Mouse (Mus musculus): Measurements from ENCODE around the gene Kirrel3. TPM values are rescaled to one million over a fixed set of nuclear protein-coding genes. Genes with fewer than 3 reads are reported as not detected.

The Kirrel3 gene
- polyA plus RNA-seq, 1 experiment from 2014 or later, result 11.4 TPM

- peaks cover 4% of the 10 kb centered on the region; the same call in 1 of the 2 replicates for H3K4me1 ChIP-seq
- H3K27me3 ChIP-seq, result peaks cover 22% of the 10 kb centered on the region
- H3K4me2 ChIP-seq, result no peak overlapping the region
- H3K27ac ChIP-seq, result no peak overlapping the region
- H3K4me3 ChIP-seq (replicated peaks), result no peak overlapping the region
- WGBS, result 5% methylated on average over 1 of the region's 1 CpGs
- no peaks in the 10 kb centered on the region for H3K9me3 ChIP-seq
- H3K9ac ChIP-seq, result no peak overlapping the region
- peak; percentile 70 for ATAC-seq (ENCODE audit: low FRiP score)
- H3K36me3 ChIP-seq (replicated peaks), result no peaks in the 10 kb centered on the region
Measured at GRCm38 (mm10) chr9:34711996-34712395, 226.3 kb downstream of the Kirrel3 start.

GRCm38 (mm10) chr9:34712996-34713395 lies 227.3 kb downstream of the Kirrel3 start:
- no peak overlapping the region for H3K9ac ChIP-seq
- H3K9me3 ChIP-seq, result no peaks in the 10 kb centered on the region
- no peak overlapping the region for H3K4me3 ChIP-seq (replicated peaks)
- peaks cover 22% of the 10 kb centered on the region for H3K27me3 ChIP-seq
- H3K27ac ChIP-seq, result no peak overlapping the region
- ATAC-seq (ENCODE audit: low FRiP score), result no peak
- WGBS, result 66% methylated on average over 4 of the region's 4 CpGs
- H3K4me1 ChIP-seq, result peaks cover 4% of the 10 kb centered on the region; the same call in 1 of the 2 replicates
- no peak overlapping the region for H3K4me2 ChIP-seq
- no peaks in the 10 kb centered on the region for H3K36me3 ChIP-seq (replicated peaks)

GRCm38 (mm10) chr9:34713462-34713926 lies 227.8 kb downstream of the Kirrel3 start:
- no peaks in the 10 kb centered on the region for H3K36me3 ChIP-seq (replicated peaks)
- H3K27me3 ChIP-seq, result peaks cover 22% of the 10 kb centered on the region
- H3K27ac ChIP-seq, result no peak overlapping the region
- 89% methylated on average over 4 of the region's 4 CpGs for WGBS
- no peaks in the 10 kb centered on the region for H3K9me3 ChIP-seq
- ATAC-seq (ENCODE audit: low FRiP score), result no peak
- H3K4me2 ChIP-seq, result no peak overlapping the region
- H3K4me3 ChIP-seq (replicated peaks), result no peak overlapping the region
- H3K4me1 ChIP-seq, result peaks cover 4% of the 10 kb centered on the region; the same call in 1 of the 2 replicates
- H3K9ac ChIP-seq, result no peak overlapping the region

GRCm38 (mm10) chr9:34714996-34715619 lies 229.4 kb downstream of the Kirrel3 start:
- peaks cover 22% of the 10 kb centered on the region for H3K27me3 ChIP-seq
- H3K27ac ChIP-seq, result no peak overlapping the region
- H3K9me3 ChIP-seq, result no peaks in the 10 kb centered on the region
- H3K4me2 ChIP-seq, result no peak overlapping the region
- peaks cover 4% of the 10 kb centered on the region; the same call in 1 of the 2 replicates for H3K4me1 ChIP-seq
- no peaks in the 10 kb centered on the region for H3K36me3 ChIP-seq (replicated peaks)
- no peak overlapping the region for H3K4me3 ChIP-seq (replicated peaks)
- ATAC-seq (ENCODE audit: low FRiP score), result no peak
- 63% methylated on average over 3 of the region's 3 CpGs for WGBS
- H3K9ac ChIP-seq, result no peak overlapping the region

- 94% methylated on average over 2 of the region's 2 CpGs for WGBS
- no peak for ATAC-seq (ENCODE audit: low FRiP score)
- H3K27me3 ChIP-seq, result peaks cover 27% of the 10 kb centered on the region
Measured at GRCm38 (mm10) chr9:34716476-34716875, 230.8 kb downstream of the Kirrel3 start.

GRCm38 (mm10) chr9:34721478-34722197 lies 235.9 kb downstream of the Kirrel3 start:
- ATAC-seq (ENCODE audit: low FRiP score), result no peak
- H3K4me2 ChIP-seq, result no peak overlapping the region
- no peak overlapping the region for H3K27ac ChIP-seq

More at GRCm38 (mm10) chr9:34716476-34716875, 230.8 kb downstream of the Kirrel3 start:
- Histone ChIP-seq H3K27ac (no peak overlapping the region), H3K9me3 (no peaks in the 10 kb centered on the region), H3K4me1 (peaks cover 5% of the 10 kb centered on the region), H3K9ac (no peak overlapping the region), H3K36me3 (replicated peaks) (no peaks in the 10 kb centered on the region), H3K4me2 (no peak overlapping the region), H3K4me3 (replicated peaks) (no peak overlapping the region)

GRCm38 (mm10) chr9:34722198-34722550 lies 236.5 kb downstream of the Kirrel3 start:
- Histone ChIP-seq H3K27me3 (peaks cover 17% of the 10 kb centered on the region), H3K9ac (no peak overlapping the region), H3K4me2 (no peak overlapping the region), H3K9me3 (no peaks in the 10 kb centered on the region), H3K36me3 (replicated peaks) (no peaks in the 10 kb centered on the region), H3K4me1 (peaks cover 11% of the 10 kb centered on the region), H3K4me3 (replicated peaks) (no peak overlapping the region), H3K27ac (no peak overlapping the region)
- ATAC-seq (ENCODE audit: low FRiP score), result no peak
- 17% methylated on average over 5 of the region's 5 CpGs for WGBS

More at GRCm38 (mm10) chr9:34721478-34722197, 235.9 kb downstream of the Kirrel3 start:
- peaks cover 11% of the 10 kb centered on the region for H3K4me1 ChIP-seq
- H3K36me3 ChIP-seq (replicated peaks), result no peaks in the 10 kb centered on the region
- H3K4me3 ChIP-seq (replicated peaks), result no peak overlapping the region
- H3K9me3 ChIP-seq, result no peaks in the 10 kb centered on the region
- H3K9ac ChIP-seq, result no peak overlapping the region
- peaks cover 17% of the 10 kb centered on the region for H3K27me3 ChIP-seq
- WGBS, result 56% methylated on average over 6 of the region's 6 CpGs

- Histone ChIP-seq H3K9ac (no peak overlapping the region), H3K36me3 (replicated peaks) (no peaks in the 10 kb centered on the region), H3K9me3 (no peaks in the 10 kb centered on the region), H3K27me3 (no peaks in the 10 kb centered on the region), H3K4me1 (no peaks in the 10 kb centered on the region; the same call in 1 of the 2 replicates), H3K4me2 (no peak overlapping the region), H3K4me3 (replicated peaks) (no peak overlapping the region), H3K27ac (no peak overlapping the region)
- 71% methylated on average over 6 of the region's 6 CpGs for WGBS
- no peak for ATAC-seq (ENCODE audit: low FRiP score)
Measured at GRCm38 (mm10) chr9:34732507-34732906, 246.8 kb downstream of the Kirrel3 start.

- WGBS, result 64% methylated on average over 6 of the region's 6 CpGs
- no peak for ATAC-seq (ENCODE audit: low FRiP score)
- H3K4me3 ChIP-seq (replicated peaks), result no peak overlapping the region
- no peak overlapping the region for H3K27ac ChIP-seq
- H3K27me3 ChIP-seq, result no peaks in the 10 kb centered on the region
- no peak overlapping the region for H3K4me2 ChIP-seq
- no peaks in the 10 kb centered on the region for H3K9me3 ChIP-seq
- no peaks in the 10 kb centered on the region; the same call in 1 of the 2 replicates for H3K4me1 ChIP-seq
- no peaks in the 10 kb centered on the region for H3K36me3 ChIP-seq (replicated peaks)
- H3K9ac ChIP-seq, result no peak overlapping the region
Measured at GRCm38 (mm10) chr9:34733579-34733978, 247.9 kb downstream of the Kirrel3 start.

GRCm38 (mm10) chr9:34734991-34735390 lies 249.3 kb downstream of the Kirrel3 start:
- Histone ChIP-seq H3K36me3 (replicated peaks) (no peaks in the 10 kb centered on the region), H3K27ac (no peak overlapping the region), H3K27me3 (no peaks in the 10 kb centered on the region), H3K4me3 (replicated peaks) (no peak overlapping the region), H3K4me2 (no peak overlapping the region), H3K9ac (no peak overlapping the region), H3K9me3 (no peaks in the 10 kb centered on the region), H3K4me1 (no peaks in the 10 kb centered on the region; the same call in 1 of the 2 replicates)
- no peak for ATAC-seq (ENCODE audit: low FRiP score)
- WGBS, result 89% methylated on average over 4 of the region's 4 CpGs

- no peaks in the 10 kb centered on the region for H3K27me3 ChIP-seq
- H3K36me3 ChIP-seq (replicated peaks), result no peaks in the 10 kb centered on the region
- no peak overlapping the region for H3K27ac ChIP-seq
- H3K4me1 ChIP-seq, result no peaks in the 10 kb centered on the region
- H3K4me2 ChIP-seq, result no peak overlapping the region
- H3K4me3 ChIP-seq (replicated peaks), result no peak overlapping the region
- no peaks in the 10 kb centered on the region for H3K9me3 ChIP-seq
- H3K9ac ChIP-seq, result no peak overlapping the region
- no peak for ATAC-seq (ENCODE audit: low FRiP score)
- 31% methylated on average over 5 of the region's 5 CpGs for WGBS
Measured at GRCm38 (mm10) chr9:34739431-34739830, 253.7 kb downstream of the Kirrel3 start.

GRCm38 (mm10) chr9:34740814-34741213 lies 255.1 kb downstream of the Kirrel3 start:
- Histone ChIP-seq H3K4me2 (no peak overlapping the region), H3K9ac (no peak overlapping the region), H3K4me3 (replicated peaks) (no peak overlapping the region), H3K27ac (no peak overlapping the region), H3K9me3 (no peaks in the 10 kb centered on the region), H3K36me3 (replicated peaks) (no peaks in the 10 kb centered on the region), H3K4me1 (no peaks in the 10 kb centered on the region), H3K27me3 (no peaks in the 10 kb centered on the region)
- 89% methylated on average over 3 of the region's 3 CpGs for WGBS
- ATAC-seq (ENCODE audit: low FRiP score), result no peak
